ENCODE assay signal across 15 mouse cellular contexts in the genomic region with DNA sequence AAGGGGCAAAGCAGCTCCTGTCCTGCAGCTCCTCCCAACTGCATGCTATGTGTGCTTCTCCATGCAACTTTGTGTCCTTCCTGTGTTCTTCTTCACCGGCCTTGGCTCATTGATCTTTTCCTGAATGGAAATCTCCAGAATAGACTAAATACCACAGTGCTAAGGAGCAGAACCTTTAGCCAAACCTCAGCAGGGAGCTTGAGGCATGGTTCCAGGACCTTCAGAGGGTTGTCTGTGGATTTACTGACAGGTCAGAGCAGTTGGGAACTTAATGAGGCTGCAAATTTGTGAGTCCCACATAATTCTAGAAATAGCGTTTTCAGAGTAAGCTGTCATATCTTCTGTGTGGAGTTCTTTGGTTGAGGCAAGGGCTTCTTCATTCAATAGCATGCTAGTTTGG. TPM values are rescaled to one million over a fixed set of nuclear protein-coding genes. Genes with fewer than 3 reads are reported as not detected.
"Had no signal": no experiment of that assay in that cellular context is flagged by ENCODE, and none has a peak within 500 bp of the region (broad histone marks: within the 10 kb centered on the region; RNA-seq: fewer than 3 reads in every experiment).

No protein-coding gene starts in this region.

- H3K4me1 ChIP-seq: kidney, embryonic 15.5 days; midbrain, embryonic 13.5 days had no signal

- H3K27ac ChIP-seq: kidney, embryonic 15.5 days; left cerebral cortex, adult 2 months; liver, embryonic 14.5 days; macrophage; midbrain, embryonic 13.5 days; stomach, postnatal 0 days had no signal

- H3K9me3 ChIP-seq: kidney, embryonic 15.5 days; midbrain, embryonic 13.5 days had no signal

- H3K27me3 ChIP-seq: kidney, embryonic 15.5 days; midbrain, embryonic 13.5 days had no signal

- H3K4me3 ChIP-seq: kidney, embryonic 15.5 days; left cerebral cortex, adult 2 months; midbrain, embryonic 13.5 days had no signal

- DNase-seq: kidney, adult 8-10 months; kidney, postnatal 10 days; kidney, postnatal 4 days; layer of hippocampus, postnatal 36 days; lung, embryonic 14.5 days; thymus, adult 2 months; thymus, postnatal 14 days; thymus, postnatal 4 days had no signal

RNA-seq across cellular contexts. Expression of a gene that starts 42.5 kb away (rescaled TPM):
- total RNA-seq: megakaryocyte, adult 5-6 weeks had no signal
- polyA plus RNA-seq: macrophage had no signal
